Mouse (Mus musculus): ENCODE measurements around the gene Gria3. TPM values are rescaled to one million over a fixed set of nuclear protein-coding genes. Genes with fewer than 3 reads are reported as not detected.

Gria3 gene
- polyA plus RNA-seq, 1 experiment from 2014 or later = 3.3 TPM

DNA sequence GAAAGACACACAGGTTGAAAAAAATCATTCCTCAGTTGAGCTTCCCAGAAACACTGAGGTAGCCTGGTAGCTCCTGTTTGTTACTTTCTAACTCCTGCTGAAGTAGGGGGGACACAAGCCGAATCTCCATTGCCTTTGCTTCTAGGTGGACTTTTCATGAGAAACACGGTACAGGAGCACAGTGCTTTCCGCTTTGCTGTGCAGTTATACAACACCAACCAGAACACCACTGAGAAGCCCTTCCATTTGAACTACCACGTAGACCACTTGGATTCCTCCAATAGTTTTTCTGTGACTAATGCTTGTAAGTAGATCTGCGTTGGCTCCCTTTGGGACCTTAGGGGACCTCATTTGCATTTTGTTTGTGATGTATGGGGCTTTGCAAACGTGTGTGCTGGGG is 2.0 kb downstream of the Gria3 start:
- 20% methylated on average over 6 of the region's 6 CpGs for WGBS
- no peaks in the 10 kb centered on the region for H3K4me1 ChIP-seq (replicated peaks; ENCODE audit: insufficient read depth, low read length)
- H3K27ac ChIP-seq = no peak overlapping the region

DNA sequence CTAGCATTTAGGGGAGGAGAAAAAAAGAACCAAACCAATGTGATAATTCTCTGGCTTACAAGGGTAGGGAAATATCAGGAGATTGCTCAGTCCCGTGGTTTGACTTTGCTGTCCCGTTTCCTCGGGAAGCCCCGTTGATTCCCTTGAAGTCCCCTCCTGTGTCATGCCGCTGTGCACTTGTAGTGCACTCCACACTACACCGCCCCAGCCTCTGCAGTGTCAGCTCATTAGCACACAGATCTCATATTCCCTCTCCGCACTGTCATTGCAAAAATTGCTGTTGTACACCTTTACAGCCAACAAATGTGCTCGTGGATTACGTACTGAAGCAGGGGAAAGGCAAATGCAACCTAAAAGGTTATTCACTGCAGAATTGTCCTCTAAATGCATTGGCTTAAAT is 5.6 kb downstream of the Gria3 start:
- Histone ChIP-seq H3K27me3 (ENCODE audit: insufficient read depth, low read length) (no peaks in the 10 kb centered on the region), H3K4me2 (ENCODE audit: low read length) (0 out of 2 replicates have a peak overlapping the region, but pooled peaks have one; percentile 7), H3K9me3 (replicated peaks; ENCODE audit: low read length) (no peaks in the 10 kb centered on the region), H3K36me3 (ENCODE audit: insufficient read depth, low read length) (no peaks in the 10 kb centered on the region), H3K4me1 (replicated peaks; ENCODE audit: insufficient read depth, low read length) (no peaks in the 10 kb centered on the region), H3K27ac (no peak overlapping the region), H3K4me3 (replicated peaks; ENCODE audit: low read depth, low read length) (no peak overlapping the region), H3K9ac (ENCODE audit: low read depth, low read length) (no peak overlapping the region)
- ATAC-seq (replicated peaks; ENCODE audit: low FRiP score, low read depth) = no peak
- DNase-seq (ENCODE audit: low spot score) = no peak
- TF ChIP-seq CTCF (IDR thresholded peaks at IDR 0.05; ENCODE audit: low read depth) = no peak
- WGBS = 56% methylated on average over 9 of the region's 9 CpGs

More for the DNA sequence above, 2.0 kb downstream of the Gria3 start:
- H3K27me3 ChIP-seq (ENCODE audit: insufficient read depth, low read length) = no peaks in the 10 kb centered on the region
- ATAC-seq (replicated peaks; ENCODE audit: low FRiP score, low read depth) (no peak), DNase-seq (ENCODE audit: low spot score) (no peak)
- TF ChIP-seq CTCF (IDR thresholded peaks at IDR 0.05; ENCODE audit: low read depth) = no peak
- no peak overlapping the region for H3K9ac ChIP-seq (ENCODE audit: low read depth, low read length)
- H3K4me3 ChIP-seq (replicated peaks; ENCODE audit: low read depth, low read length) = peak overlapping the region; percentile 40
- H3K4me2 ChIP-seq (ENCODE audit: low read length) = peak overlapping the region; percentile 68
- no peaks in the 10 kb centered on the region for H3K9me3 ChIP-seq (replicated peaks; ENCODE audit: low read length)
- no peaks in the 10 kb centered on the region for H3K36me3 ChIP-seq (ENCODE audit: insufficient read depth, low read length)

DNA sequence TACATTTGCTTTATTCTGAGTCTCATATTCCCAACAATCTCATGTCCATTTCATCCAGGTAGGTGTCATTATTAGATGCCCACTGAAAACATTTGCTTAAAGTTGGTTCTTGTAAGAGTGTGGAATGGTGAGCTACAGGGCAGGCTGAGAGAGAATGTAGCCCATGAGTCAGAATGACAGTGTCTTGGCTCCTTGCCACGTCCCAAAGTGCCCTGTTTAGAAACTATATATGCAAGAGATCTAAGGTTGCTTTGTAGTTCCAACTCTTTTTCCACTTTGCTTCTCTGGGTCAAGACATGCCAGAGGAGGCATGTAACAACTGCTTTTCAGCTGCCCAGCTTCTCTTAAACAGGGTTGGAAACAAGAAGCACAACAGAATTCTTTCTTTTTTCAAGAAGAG is 9.1 kb downstream of the Gria3 start:
- Histone ChIP-seq H3K9ac (ENCODE audit: low read depth, low read length) (no peak overlapping the region), H3K4me2 (ENCODE audit: low read length) (no peak overlapping the region), H3K27ac (no peak overlapping the region), H3K4me3 (replicated peaks; ENCODE audit: low read depth, low read length) (no peak overlapping the region), H3K36me3 (ENCODE audit: insufficient read depth, low read length) (no peaks in the 10 kb centered on the region), H3K4me1 (replicated peaks; ENCODE audit: insufficient read depth, low read length) (no peaks in the 10 kb centered on the region), H3K9me3 (replicated peaks; ENCODE audit: low read length) (no peaks in the 10 kb centered on the region), H3K27me3 (ENCODE audit: insufficient read depth, low read length) (no peaks in the 10 kb centered on the region)
- WGBS = 38% methylated on average over 1 of the region's 1 CpGs
- no peak for ATAC-seq (replicated peaks; ENCODE audit: low FRiP score, low read depth)
- no peak for TF ChIP-seq CTCF (IDR thresholded peaks at IDR 0.05; ENCODE audit: low read depth)
- DNase-seq (ENCODE audit: low spot score) = no peak

DNA sequence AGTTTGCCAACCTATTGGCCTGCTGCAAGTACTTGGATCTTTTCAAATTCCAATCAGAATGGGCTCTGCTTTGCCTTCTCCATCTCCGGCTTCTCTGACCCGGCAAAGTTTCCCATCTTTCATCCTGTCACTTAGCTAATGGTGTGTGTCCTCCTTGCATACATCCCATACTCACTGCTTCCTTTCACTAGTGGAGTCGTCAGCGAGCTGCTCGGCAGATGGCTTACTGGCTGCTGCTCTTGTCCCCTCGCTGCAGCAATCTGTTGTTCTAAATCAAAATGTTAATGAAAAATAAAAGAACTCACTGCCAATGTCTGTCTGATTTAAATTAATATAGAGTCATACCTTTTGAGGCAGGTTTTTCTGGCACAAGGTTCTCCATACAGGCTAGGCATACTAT is 25.0 kb downstream of the Gria3 start:
- no peaks in the 10 kb centered on the region for H3K36me3 ChIP-seq (ENCODE audit: insufficient read depth, low read length)
- H3K9ac ChIP-seq (ENCODE audit: low read depth, low read length) = no peak overlapping the region
- H3K27me3 ChIP-seq (ENCODE audit: insufficient read depth, low read length) = no peaks in the 10 kb centered on the region
- WGBS = 34% methylated on average over 6 of the region's 6 CpGs
- no peak overlapping the region for H3K4me3 ChIP-seq (replicated peaks; ENCODE audit: low read depth, low read length)
- H3K27ac ChIP-seq = no peak overlapping the region
- ATAC-seq (replicated peaks; ENCODE audit: low FRiP score, low read depth) = 0 out of 2 replicates have a peak, but pooled peaks have one; percentile 57
- no peaks in the 10 kb centered on the region for H3K4me1 ChIP-seq (replicated peaks; ENCODE audit: insufficient read depth, low read length)
- H3K9me3 ChIP-seq (replicated peaks; ENCODE audit: low read length) = no peaks in the 10 kb centered on the region
- no peak overlapping the region for H3K4me2 ChIP-seq (ENCODE audit: low read length)
- TF ChIP-seq CTCF (IDR thresholded peaks at IDR 0.05; ENCODE audit: low read depth) = no peak
- DNase-seq (ENCODE audit: low spot score) = peak; percentile 61

DNA sequence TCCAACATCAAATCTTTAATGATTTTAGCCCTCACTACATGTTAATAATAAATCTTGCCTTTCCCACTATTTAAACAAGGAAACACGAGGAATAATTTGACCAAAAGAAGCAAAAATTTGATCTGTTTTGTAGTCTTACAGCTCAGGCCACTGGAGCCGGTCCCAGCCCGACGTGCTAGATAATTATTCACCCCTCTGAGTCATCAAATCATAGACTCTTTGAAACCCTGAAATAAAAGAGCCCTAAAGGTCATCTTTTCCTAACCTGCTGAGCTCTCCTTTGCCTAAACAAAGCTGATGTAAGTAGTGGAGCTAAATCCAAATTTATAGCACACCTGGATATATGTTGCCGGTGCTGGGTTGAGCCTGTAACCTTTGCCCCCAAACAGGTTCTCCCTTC is 27.4 kb downstream of the Gria3 start:
- H3K36me3 ChIP-seq (ENCODE audit: insufficient read depth, low read length) = no peaks in the 10 kb centered on the region
- WGBS = 47% methylated on average over 5 of the region's 5 CpGs
- H3K4me3 ChIP-seq (replicated peaks; ENCODE audit: low read depth, low read length) = no peak overlapping the region
- no peaks in the 10 kb centered on the region for H3K27me3 ChIP-seq (ENCODE audit: insufficient read depth, low read length)
- H3K9me3 ChIP-seq (replicated peaks; ENCODE audit: low read length) = no peaks in the 10 kb centered on the region
- H3K4me2 ChIP-seq (ENCODE audit: low read length) = no peak overlapping the region
- no peak for DNase-seq (ENCODE audit: low spot score)
- no peaks in the 10 kb centered on the region for H3K4me1 ChIP-seq (replicated peaks; ENCODE audit: insufficient read depth, low read length)
- no peak for ATAC-seq (replicated peaks; ENCODE audit: low FRiP score, low read depth)
- no peak overlapping the region for H3K27ac ChIP-seq
- no peak for TF ChIP-seq CTCF (IDR thresholded peaks at IDR 0.05; ENCODE audit: low read depth)
- no peak overlapping the region for H3K9ac ChIP-seq (ENCODE audit: low read depth, low read length)

DNA sequence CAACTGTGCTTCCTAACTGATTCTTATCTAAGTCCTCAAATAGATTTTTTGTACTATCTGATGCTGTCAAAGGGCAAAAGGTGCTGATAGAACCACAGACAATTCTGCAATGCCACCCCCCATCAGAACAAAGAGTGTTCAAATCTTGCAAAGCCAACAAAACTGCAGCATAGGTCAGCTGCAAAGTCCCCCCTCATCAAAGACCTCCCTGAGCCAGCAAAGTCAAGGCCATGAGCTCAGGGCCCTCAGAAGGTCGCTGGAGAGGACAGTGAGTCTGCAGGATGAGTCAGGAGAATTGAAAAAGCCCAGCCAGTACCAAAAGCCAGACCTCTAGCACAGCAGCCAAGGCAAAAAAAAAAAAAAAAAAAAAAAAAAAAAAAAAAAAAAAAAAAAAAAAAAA is 34.9 kb downstream of the Gria3 start:
- Histone ChIP-seq H3K4me2 (ENCODE audit: low read length) (no peak overlapping the region), H3K36me3 (ENCODE audit: insufficient read depth, low read length) (no peaks in the 10 kb centered on the region), H3K4me1 (replicated peaks; ENCODE audit: insufficient read depth, low read length) (no peaks in the 10 kb centered on the region), H3K27me3 (ENCODE audit: insufficient read depth, low read length) (no peaks in the 10 kb centered on the region), H3K4me3 (replicated peaks; ENCODE audit: low read depth, low read length) (no peak overlapping the region), H3K9me3 (replicated peaks; ENCODE audit: low read length) (no peaks in the 10 kb centered on the region), H3K9ac (ENCODE audit: low read depth, low read length) (no peak overlapping the region), H3K27ac (no peak overlapping the region)
- ATAC-seq (replicated peaks; ENCODE audit: low FRiP score, low read depth) = no peak
- DNase-seq (ENCODE audit: low spot score) = no peak
- TF ChIP-seq CTCF (IDR thresholded peaks at IDR 0.05; ENCODE audit: low read depth) = no peak
- WGBS = 24% methylated on average over 1 of the region's 1 CpGs

DNA sequence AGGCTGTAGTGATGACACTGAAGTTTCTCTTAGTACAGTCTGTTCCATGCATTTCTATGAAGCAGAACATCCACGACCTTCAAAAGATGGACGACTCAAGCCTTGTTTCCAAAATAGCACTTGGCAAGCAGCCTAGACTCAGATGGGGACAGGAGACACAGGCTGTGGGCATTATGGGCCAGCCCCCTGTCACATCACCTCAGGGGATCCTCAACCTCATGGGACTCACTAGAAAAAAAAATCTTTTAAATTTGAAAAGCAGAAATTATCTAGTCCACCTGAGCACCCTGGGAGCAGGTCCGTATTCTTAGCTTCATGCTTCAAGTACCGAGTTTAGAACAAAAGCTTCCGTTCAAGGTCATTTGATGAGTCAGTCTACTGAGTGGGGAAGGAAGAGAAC is 38.2 kb downstream of the Gria3 start:
- no peak overlapping the region for H3K9ac ChIP-seq (ENCODE audit: low read depth, low read length)
- DNase-seq (ENCODE audit: low spot score) (no peak), ATAC-seq (replicated peaks; ENCODE audit: low FRiP score, low read depth) (no peak)
- H3K27me3 ChIP-seq (ENCODE audit: insufficient read depth, low read length) = no peaks in the 10 kb centered on the region
- no peaks in the 10 kb centered on the region for H3K4me1 ChIP-seq (replicated peaks; ENCODE audit: insufficient read depth, low read length)
- H3K4me2 ChIP-seq (ENCODE audit: low read length) = no peak overlapping the region
- no peaks in the 10 kb centered on the region for H3K36me3 ChIP-seq (ENCODE audit: insufficient read depth, low read length)
- no peak overlapping the region for H3K27ac ChIP-seq
- no peak for TF ChIP-seq CTCF (IDR thresholded peaks at IDR 0.05; ENCODE audit: low read depth)
- H3K9me3 ChIP-seq (replicated peaks; ENCODE audit: low read length) = no peaks in the 10 kb centered on the region
- H3K4me3 ChIP-seq (replicated peaks; ENCODE audit: low read depth, low read length) = no peak overlapping the region
- 81% methylated on average over 5 of the region's 5 CpGs for WGBS

All from kidney, postnatal 0 days (tissue).